Mouse (Mus musculus): ENCODE measurements at regions not wholly inside any gene's neighbourhood (a gene's known extent, or its start where the extent isn't known, plus 50 kb on each side); places are given as distances from the start of the nearest gene placed in this dataset.

DNA sequence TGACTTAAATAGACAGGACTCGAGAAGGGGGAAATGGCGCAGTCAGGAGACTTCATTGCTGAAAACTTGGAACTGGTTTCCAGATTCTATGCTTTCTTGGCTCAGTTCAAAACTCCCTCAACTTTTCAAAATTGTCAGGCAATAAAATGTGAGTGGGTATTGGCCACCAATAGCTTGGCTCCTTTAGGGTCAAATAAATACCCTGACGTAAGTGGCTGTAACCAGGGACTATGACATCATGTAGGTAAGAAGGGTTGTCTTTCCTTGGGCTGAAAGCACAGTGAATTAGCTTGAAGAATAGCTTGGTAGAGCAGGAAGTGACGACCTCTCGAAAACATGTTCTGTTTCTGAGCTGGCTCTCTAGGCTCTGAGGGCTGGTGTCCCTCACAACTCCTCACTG is 127.6 kb upstream of the Sall1 start:
- Histone ChIP-seq H3K4me3 (no peak overlapping the region), H3K79me2 (replicated peaks; ENCODE audit: control insufficient read depth, insufficient read depth, low read length) (no peaks in the 10 kb centered on the region), H3K27me3 (ENCODE audit: control insufficient read depth, insufficient read depth, low read length) (no peaks in the 10 kb centered on the region), H3K9ac (ENCODE audit: low read depth, low read length) (no peak overlapping the region), H3K36me3 (ENCODE audit: control insufficient read depth, insufficient read depth, low read length) (no peaks in the 10 kb centered on the region), H3K4me1 (ENCODE audit: control insufficient read depth, insufficient read depth, low read length) (no peaks in the 10 kb centered on the region), H3K27ac (no peak overlapping the region)
- intact Hi-C loops (cut with DNase I) = no loop called here
- TF ChIP-seq EP300 (IDR thresholded peaks at IDR 0.05; ENCODE audit: insufficient read depth, low read depth, low read length) (no peak), POLR2A (IDR thresholded peaks at IDR 0.05; ENCODE audit: insufficient read depth, low read depth, low read length) (no peak), CTCF (IDR thresholded peaks at IDR 0.05) (no peak)
- no peak for DNase-seq
- 69% methylated on average over 5 of the region's 5 CpGs for WGBS

GRCm38 (mm10) chr8:89169484-89169883 is 125.5 kb upstream of the Sall1 start:
- Histone ChIP-seq H3K36me3 (ENCODE audit: control insufficient read depth, insufficient read depth, low read length) (no peaks in the 10 kb centered on the region), H3K4me1 (ENCODE audit: control insufficient read depth, insufficient read depth, low read length) (no peaks in the 10 kb centered on the region), H3K27ac (no peak overlapping the region), H3K4me3 (no peak overlapping the region), H3K9ac (ENCODE audit: low read depth, low read length) (no peak overlapping the region), H3K79me2 (replicated peaks; ENCODE audit: control insufficient read depth, insufficient read depth, low read length) (no peaks in the 10 kb centered on the region), H3K27me3 (ENCODE audit: control insufficient read depth, insufficient read depth, low read length) (no peaks in the 10 kb centered on the region)
- DNase-seq = no peak
- intact Hi-C loops (cut with DNase I) = no loop called here
- 59% methylated on average over 7 of the region's 7 CpGs for WGBS
- TF ChIP-seq CTCF (IDR thresholded peaks at IDR 0.05) (no peak), POLR2A (IDR thresholded peaks at IDR 0.05; ENCODE audit: insufficient read depth, low read depth, low read length) (no peak), EP300 (IDR thresholded peaks at IDR 0.05; ENCODE audit: insufficient read depth, low read depth, low read length) (no peak)

DNA sequence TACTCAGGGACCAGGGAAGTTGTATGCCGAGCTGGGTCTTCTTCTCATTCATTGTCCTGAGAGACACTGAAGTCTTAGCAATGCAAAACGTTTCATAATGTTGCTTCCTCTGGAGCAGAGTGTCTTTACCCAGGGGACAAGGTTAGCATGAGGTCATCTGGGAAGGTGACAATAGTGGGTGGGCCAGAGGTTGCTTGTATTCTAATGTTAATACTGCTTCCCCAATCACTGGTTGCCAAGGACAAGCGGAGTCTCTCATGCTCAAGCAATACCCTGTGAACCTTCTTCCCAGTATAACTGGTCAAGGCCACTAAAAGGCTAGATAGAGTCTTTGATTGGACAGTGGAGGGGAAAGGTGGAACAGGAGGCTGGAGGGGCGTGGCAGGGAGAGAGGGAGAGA is 123.1 kb upstream of the Sall1 start:
- Histone ChIP-seq H3K79me2 (replicated peaks; ENCODE audit: control insufficient read depth, insufficient read depth, low read length) (no peaks in the 10 kb centered on the region), H3K27me3 (ENCODE audit: control insufficient read depth, insufficient read depth, low read length) (no peaks in the 10 kb centered on the region), H3K36me3 (ENCODE audit: control insufficient read depth, insufficient read depth, low read length) (no peaks in the 10 kb centered on the region), H3K4me1 (ENCODE audit: control insufficient read depth, insufficient read depth, low read length) (no peaks in the 10 kb centered on the region), H3K9ac (ENCODE audit: low read depth, low read length) (no peak overlapping the region), H3K27ac (no peak overlapping the region), H3K4me3 (no peak overlapping the region)
- WGBS = 56% methylated on average over 4 of the region's 4 CpGs
- DNase-seq = no peak
- TF ChIP-seq CTCF (IDR thresholded peaks at IDR 0.05) = no peak
- no peak for TF ChIP-seq POLR2A (IDR thresholded peaks at IDR 0.05; ENCODE audit: insufficient read depth, low read depth, low read length)
- no peak for TF ChIP-seq EP300 (IDR thresholded peaks at IDR 0.05; ENCODE audit: insufficient read depth, low read depth, low read length)
- intact Hi-C loops (cut with DNase I) = no loop called here

- H3K9ac ChIP-seq (ENCODE audit: low read depth, low read length) = no peak overlapping the region
- intact Hi-C loops (cut with DNase I) = no loop called here
- H3K4me1 ChIP-seq (ENCODE audit: control insufficient read depth, insufficient read depth, low read length) = no peaks in the 10 kb centered on the region
- H3K4me3 ChIP-seq = no peak overlapping the region
- no peaks in the 10 kb centered on the region for H3K27me3 ChIP-seq (ENCODE audit: control insufficient read depth, insufficient read depth, low read length)
- TF ChIP-seq EP300 (IDR thresholded peaks at IDR 0.05; ENCODE audit: insufficient read depth, low read depth, low read length) (no peak), CTCF (IDR thresholded peaks at IDR 0.05) (no peak), POLR2A (IDR thresholded peaks at IDR 0.05; ENCODE audit: insufficient read depth, low read depth, low read length) (no peak)
- H3K79me2 ChIP-seq (replicated peaks; ENCODE audit: control insufficient read depth, insufficient read depth, low read length) = no peaks in the 10 kb centered on the region
- 82% methylated on average over 1 of the region's 1 CpGs for WGBS
- H3K36me3 ChIP-seq (ENCODE audit: control insufficient read depth, insufficient read depth, low read length) = no peaks in the 10 kb centered on the region
- H3K27ac ChIP-seq = no peak overlapping the region
- no peak for DNase-seq
Observed at GRCm38 (mm10) chr8:89156909-89157308, 112.9 kb upstream of the Sall1 start.

DNA sequence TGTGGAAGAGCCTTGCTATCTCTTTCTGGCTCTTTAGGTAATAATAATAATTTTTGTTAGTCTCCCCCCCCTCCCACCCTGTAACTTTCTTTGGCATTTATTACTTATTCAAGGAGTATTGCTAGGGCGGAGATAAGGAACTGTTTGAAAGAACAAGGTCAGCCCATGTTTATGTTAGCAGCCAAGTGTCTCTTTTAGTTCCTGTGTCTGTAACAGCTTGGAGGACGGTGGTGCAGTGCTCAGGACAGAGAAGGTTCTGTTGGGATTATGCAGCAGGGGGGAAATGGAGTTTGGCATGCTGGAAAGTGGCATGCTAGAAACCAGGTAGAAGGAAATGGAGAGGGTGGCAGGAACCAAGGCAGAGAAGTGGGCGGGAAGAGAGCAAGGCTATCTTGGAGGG is 109.6 kb upstream of the Sall1 start:
- no peaks in the 10 kb centered on the region for H3K36me3 ChIP-seq (ENCODE audit: control insufficient read depth, insufficient read depth, low read length)
- no peak for DNase-seq
- WGBS = 55% methylated on average over 3 of the region's 3 CpGs
- no peak overlapping the region for H3K9ac ChIP-seq (ENCODE audit: low read depth, low read length)
- H3K27me3 ChIP-seq (ENCODE audit: control insufficient read depth, insufficient read depth, low read length) = 0 out of 2 replicates have a peak, but pooled peaks cover under 1% of the 10 kb centered on the region
- H3K79me2 ChIP-seq (replicated peaks; ENCODE audit: control insufficient read depth, insufficient read depth, low read length) = no peaks in the 10 kb centered on the region
- H3K4me3 ChIP-seq = no peak overlapping the region
- H3K4me1 ChIP-seq (ENCODE audit: control insufficient read depth, insufficient read depth, low read length) = no peaks in the 10 kb centered on the region
- H3K27ac ChIP-seq = no peak overlapping the region
- intact Hi-C loops (cut with DNase I) = no loop called here
- no peak for TF ChIP-seq EP300 (IDR thresholded peaks at IDR 0.05; ENCODE audit: insufficient read depth, low read depth, low read length)
- TF ChIP-seq POLR2A (IDR thresholded peaks at IDR 0.05; ENCODE audit: insufficient read depth, low read depth, low read length) = no peak
- TF ChIP-seq CTCF (IDR thresholded peaks at IDR 0.05) = no peak

DNA sequence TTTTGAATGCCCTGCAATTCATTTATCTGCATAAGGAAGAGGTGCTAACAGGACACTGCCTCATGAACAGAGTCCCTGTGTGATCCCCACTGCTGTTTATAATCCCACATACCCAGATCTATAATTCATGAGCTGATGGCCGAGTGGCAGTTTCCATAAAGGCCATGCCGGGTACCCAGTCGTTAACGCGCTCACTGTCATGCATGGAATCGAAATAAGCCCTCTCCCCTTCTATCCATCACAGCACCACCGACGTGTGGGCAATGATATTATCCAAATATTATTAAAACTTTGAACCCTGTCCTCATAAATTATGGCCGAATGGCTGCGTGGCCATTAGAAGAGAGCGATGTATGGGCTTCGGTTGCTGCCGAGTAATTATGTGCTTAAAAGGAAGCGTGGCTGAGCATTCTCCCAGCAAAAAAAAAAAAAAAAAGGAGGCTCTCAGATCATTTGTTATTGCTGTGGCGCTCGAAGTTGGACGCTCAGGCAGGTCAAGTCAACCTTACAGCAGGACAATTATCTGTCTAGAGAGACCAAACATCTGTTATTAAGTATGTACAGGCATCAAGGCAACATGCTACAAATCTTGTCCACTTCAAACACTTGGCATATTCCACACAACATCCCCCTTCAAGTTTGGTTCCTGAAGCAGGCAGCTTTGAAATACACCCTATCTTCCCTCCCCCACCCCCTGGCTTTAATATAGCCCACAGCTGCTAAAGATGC is 109.1 kb upstream of the Sall1 start:
- no peak overlapping the region for H3K27ac ChIP-seq
- H3K4me3 ChIP-seq = no peak overlapping the region
- no peaks in the 10 kb centered on the region for H3K79me2 ChIP-seq (replicated peaks; ENCODE audit: control insufficient read depth, insufficient read depth, low read length)
- DNase-seq = no peak
- TF ChIP-seq POLR2A (IDR thresholded peaks at IDR 0.05; ENCODE audit: insufficient read depth, low read depth, low read length) (no peak), CTCF (IDR thresholded peaks at IDR 0.05) (no peak), EP300 (IDR thresholded peaks at IDR 0.05; ENCODE audit: insufficient read depth, low read depth, low read length) (no peak)
- no peaks in the 10 kb centered on the region for H3K4me1 ChIP-seq (ENCODE audit: control insufficient read depth, insufficient read depth, low read length)
- no peaks in the 10 kb centered on the region for H3K36me3 ChIP-seq (ENCODE audit: control insufficient read depth, insufficient read depth, low read length)
- WGBS = 79% methylated on average over 17 of the region's 17 CpGs
- 0 out of 2 replicates have a peak, but pooled peaks cover 1% of the 10 kb centered on the region for H3K27me3 ChIP-seq (ENCODE audit: control insufficient read depth, insufficient read depth, low read length)
- intact Hi-C loops (cut with DNase I) = no loop called here
- H3K9ac ChIP-seq (ENCODE audit: low read depth, low read length) = no peak overlapping the region
